Mouse (Mus musculus) E14TG2a.4 (cell line): Measurements from ENCODE around the gene Yipf6.

Source experiments
- H3K27me3 ChIP-seq: 2 replicates; pipeline ENCODE4 v1.6.1; 2014; ENCODE audit warnings: low read length, control low read depth; ENCODE audit not compliant: insufficient read depth
- H3K36me3 ChIP-seq: 2 replicates; pipeline ENCODE4 v1.6.1; 2014; ENCODE audit warnings: low read length, control low read depth; ENCODE audit not compliant: insufficient read depth
- H3K4me1 ChIP-seq: replicated peaks from 2 replicates; pipeline ENCODE4 v1.6.1; 2014; ENCODE audit warnings: low read depth, low read length, control low read depth
- H3K4me3 ChIP-seq: replicated peaks from 2 replicates; pipeline ENCODE4 v1.5.1; 2014; ENCODE audit warnings: mild to moderate bottlenecking, low read length
- H3K9me3 ChIP-seq: 2 replicates; pipeline ENCODE4 v1.6.1; 2014; ENCODE audit warnings: low read length, control low read depth
- CTCF ChIP-seq: conservative IDR thresholded peaks from 2 replicates; pipeline ENCODE4 v1.5.1; 2014; ENCODE audit warnings: low read length
- NANOG ChIP-seq: IDR thresholded peaks from 2 replicates; pipeline ENCODE4 v1.6.1; 2014; ENCODE audit warnings: borderline replicate concordance, low read length, mixed read lengths
- POU5F1 ChIP-seq: IDR thresholded peaks from 2 replicates; pipeline ENCODE4 v1.6.1; 2014; ENCODE audit warnings: low read length, borderline replicate concordance

The Yipf6 gene

GRCm38 (mm10) chrX:98936101-98936500, at the start of gene Yipf6:
Gene Yipf6, plus strand, starts transcription at chrX:98936316.
- no peak for TF ChIP-seq NANOG
- TF ChIP-seq POU5F1: no peak
- no peak for TF ChIP-seq CTCF
- peak within 1 kb of the TSS; percentile 86 for H3K4me3 ChIP-seq
- H3K36me3 ChIP-seq: peaks cover 6% of the 10 kb centered on the region
- no peaks in the 10 kb centered on the region for H3K9me3 ChIP-seq
- no peaks in the 10 kb centered on the region for H3K27me3 ChIP-seq
- H3K4me1 ChIP-seq: peaks cover 7% of the 10 kb centered on the region

GRCm38 (mm10) chrX:98890072-98890405, 46.1 kb upstream of the Yipf6 start:
- H3K36me3 ChIP-seq: no peaks in the 10 kb centered on the region
- peaks cover 8% of the 10 kb centered on the region; the same call in 1 of the 2 replicates for H3K27me3 ChIP-seq
- no peaks in the 10 kb centered on the region for H3K4me1 ChIP-seq
- TF ChIP-seq NANOG: no peak
- no peaks in the 10 kb centered on the region for H3K9me3 ChIP-seq
- H3K4me3 ChIP-seq: peak overlapping the region; percentile 80

DNA sequence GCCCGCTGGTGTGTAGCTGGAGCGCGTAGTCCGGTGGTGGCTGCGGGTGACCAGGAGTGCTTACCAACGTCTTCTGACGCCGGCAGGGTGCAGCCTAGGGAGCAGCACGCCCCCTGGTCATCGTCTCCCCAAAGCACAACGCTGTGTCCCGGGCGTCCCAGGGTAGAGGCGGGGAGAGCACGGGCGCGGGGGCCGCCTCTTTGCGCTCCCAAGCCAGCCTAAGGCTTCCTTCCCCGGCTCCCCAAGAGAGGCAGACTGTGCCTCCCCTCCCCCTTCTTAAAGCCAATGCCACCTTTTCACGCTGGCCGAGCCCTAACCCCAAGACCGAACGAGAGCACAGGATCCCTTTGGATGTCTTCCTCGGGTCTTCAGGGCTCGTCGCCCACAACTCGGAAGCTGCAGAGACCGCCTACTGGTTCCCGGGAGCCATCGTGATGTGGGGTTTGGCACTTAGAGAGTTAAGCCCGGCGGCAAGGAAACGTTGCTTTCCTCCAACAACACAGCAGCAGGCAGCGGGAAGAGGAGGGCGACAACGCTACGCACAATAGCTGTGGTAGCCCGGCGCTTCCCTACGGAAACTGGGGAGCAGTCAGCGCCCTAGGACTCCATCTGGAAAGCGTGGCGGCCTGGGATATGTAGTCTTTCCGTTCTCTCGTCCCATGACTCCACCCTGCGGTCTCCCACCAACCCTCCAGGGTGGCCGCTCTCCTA, 45.6 kb upstream of the Yipf6 start, which contains the start of gene Ophn1:
TSS of gene Ophn1 (minus strand) at position 620 of the 711 bp plus-strand sequence.
- TF ChIP-seq CTCF: no peak
- no peak for TF ChIP-seq POU5F1
- no peak for TF ChIP-seq NANOG
- no peaks in the 10 kb centered on the region for H3K9me3 ChIP-seq
- H3K4me3 ChIP-seq: peak within 1 kb of the TSS; percentile 80
- H3K27me3 ChIP-seq: peaks cover 8% of the 10 kb centered on the region; the same call in 1 of the 2 replicates
- H3K36me3 ChIP-seq: no peaks in the 10 kb centered on the region
- no peaks in the 10 kb centered on the region for H3K4me1 ChIP-seq

GRCm38 (mm10) chrX:98898307-98898706, 37.8 kb upstream of the Yipf6 start:
- Histone ChIP-seq H3K36me3 (no peaks in the 10 kb centered on the region), H3K27me3 (no peaks in the 10 kb centered on the region), H3K4me3 (no peak overlapping the region), H3K9me3 (no peaks in the 10 kb centered on the region), H3K4me1 (no peaks in the 10 kb centered on the region)
- TF ChIP-seq POU5F1 (no peak), NANOG (no peak), CTCF (no peak)

- no peaks in the 10 kb centered on the region for H3K4me1 ChIP-seq
- no peaks in the 10 kb centered on the region for H3K36me3 ChIP-seq
- TF ChIP-seq NANOG: no peak
- TF ChIP-seq CTCF: no peak
- no peak for TF ChIP-seq POU5F1
- no peak overlapping the region for H3K4me3 ChIP-seq
- H3K27me3 ChIP-seq: no peaks in the 10 kb centered on the region
- no peaks in the 10 kb centered on the region for H3K9me3 ChIP-seq
Measured at GRCm38 (mm10) chrX:98904226-98904625, 31.9 kb upstream of the Yipf6 start.

GRCm38 (mm10) chrX:98908910-98909309, 27.2 kb upstream of the Yipf6 start:
- Histone ChIP-seq H3K36me3 (no peaks in the 10 kb centered on the region), H3K27me3 (no peaks in the 10 kb centered on the region), H3K4me1 (no peaks in the 10 kb centered on the region), H3K9me3 (no peaks in the 10 kb centered on the region), H3K4me3 (no peak overlapping the region)
- TF ChIP-seq POU5F1: no peak
- TF ChIP-seq CTCF: no peak
- TF ChIP-seq NANOG: no peak

DNA sequence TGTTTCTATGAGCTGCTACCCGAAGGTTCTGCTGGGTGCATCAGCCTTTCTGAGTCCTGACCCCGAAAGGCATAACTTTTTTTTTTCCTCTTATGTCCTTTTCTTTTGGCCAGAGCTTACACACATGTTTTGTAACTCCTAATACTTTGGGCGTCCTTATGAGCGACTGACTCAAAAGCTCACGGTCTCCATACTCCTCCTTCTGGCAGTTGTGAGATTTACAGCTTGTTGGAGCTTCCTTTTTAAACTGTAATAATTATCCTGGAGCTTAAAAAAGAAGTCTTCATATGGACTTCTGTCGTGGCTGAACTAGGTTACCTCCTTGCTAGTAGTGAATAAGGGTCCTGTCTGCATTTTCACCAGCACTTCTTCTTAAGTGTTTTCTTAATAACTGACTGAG, 16.7 kb upstream of the Yipf6 start:
- Histone ChIP-seq H3K4me3 (no peak overlapping the region), H3K36me3 (no peaks in the 10 kb centered on the region), H3K4me1 (peaks cover 6% of the 10 kb centered on the region; the same call in 1 of the 2 replicates), H3K27me3 (no peaks in the 10 kb centered on the region), H3K9me3 (no peaks in the 10 kb centered on the region)
- peak; percentile 36 for TF ChIP-seq CTCF
- TF ChIP-seq POU5F1: no peak

- TF ChIP-seq POU5F1 (no peak), CTCF (no peak), NANOG (no peak)
- H3K4me1 ChIP-seq: peaks cover 7% of the 10 kb centered on the region
- H3K4me3 ChIP-seq: peak overlapping the region; percentile 86
- H3K36me3 ChIP-seq: peaks cover 6% of the 10 kb centered on the region
- no peaks in the 10 kb centered on the region for H3K27me3 ChIP-seq
- H3K9me3 ChIP-seq: no peaks in the 10 kb centered on the region
Measured at GRCm38 (mm10) chrX:98936707-98937554, 815 bp downstream of the Yipf6 start.
